Mouse (Mus musculus): ENCODE measurements at regions not wholly inside any gene's neighbourhood (a gene's known extent, or its start where the extent isn't known, plus 50 kb on each side); places are given as distances from the start of the nearest gene placed in this dataset.
"Not testable (repeated sequence)": the region's sequence is repeated elsewhere in the genome, so short reads cannot be mapped to it uniquely, and the experiment has no call there.

- not testable (repeated sequence) for H3K4me3 ChIP-seq; H3K27me3 ChIP-seq (replicated peaks); H3K9me3 ChIP-seq (replicated peaks); H3K9ac ChIP-seq; H3K4me1 ChIP-seq; H3K4me2 ChIP-seq; ATAC-seq; H3K27ac ChIP-seq; H3K36me3 ChIP-seq
- WGBS (ENCODE audit: insufficient replicate concordance): no CpG with 5 or more reads among the region's 2 CpGs
Observed at GRCm38 (mm10) chr13:65375273-65375672, 96.7 kb downstream of the Zfp369 start.

- not testable (repeated sequence) for H3K4me3 ChIP-seq; H3K36me3 ChIP-seq; H3K9ac ChIP-seq; H3K4me1 ChIP-seq; ATAC-seq; H3K9me3 ChIP-seq (replicated peaks); H3K27me3 ChIP-seq (replicated peaks); H3K4me2 ChIP-seq; H3K27ac ChIP-seq
- 37% methylated on average over 19 of the region's 21 CpGs for whole genome bisulfite sequencing (ENCODE audit: insufficient replicate concordance)
Observed at GRCm38 (mm10) chr13:65379411-65379810, 100.8 kb downstream of the Zfp369 start.

GRCm38 (mm10) chr13:65414990-65415389 is 97.5 kb upstream of the Gm10139 start:
- not testable (repeated sequence) for H3K36me3 ChIP-seq; ATAC-seq; H3K4me2 ChIP-seq; H3K27me3 ChIP-seq (replicated peaks); H3K27ac ChIP-seq; H3K9ac ChIP-seq; H3K4me3 ChIP-seq; H3K9me3 ChIP-seq (replicated peaks); H3K4me1 ChIP-seq
- WGBS (ENCODE audit: insufficient replicate concordance): 46% methylated on average over 4 of the region's 4 CpGs

GRCm38 (mm10) chr13:65420201-65420600 is 92.3 kb upstream of the Gm10139 start:
- not testable (repeated sequence) for H3K9me3 ChIP-seq (replicated peaks); H3K36me3 ChIP-seq; H3K9ac ChIP-seq; H3K4me1 ChIP-seq; H3K27me3 ChIP-seq (replicated peaks); H3K27ac ChIP-seq; ATAC-seq
- 5% methylated on average over 27 of the region's 28 CpGs for WGBS (ENCODE audit: insufficient replicate concordance)
- Histone ChIP-seq H3K4me3 (peak overlapping the region; percentile 26), H3K4me2 (peak overlapping the region; percentile 50)

All from liver, embryonic 12.5 days (tissue).